Mouse (Mus musculus): Measurements from ENCODE around the gene Bms1. TPM values are rescaled to one million over a fixed set of nuclear protein-coding genes. Genes with fewer than 3 reads are reported as not detected.

The Bms1 gene
- polyA plus RNA-seq, 1 experiment, result 3.8 TPM

DNA sequence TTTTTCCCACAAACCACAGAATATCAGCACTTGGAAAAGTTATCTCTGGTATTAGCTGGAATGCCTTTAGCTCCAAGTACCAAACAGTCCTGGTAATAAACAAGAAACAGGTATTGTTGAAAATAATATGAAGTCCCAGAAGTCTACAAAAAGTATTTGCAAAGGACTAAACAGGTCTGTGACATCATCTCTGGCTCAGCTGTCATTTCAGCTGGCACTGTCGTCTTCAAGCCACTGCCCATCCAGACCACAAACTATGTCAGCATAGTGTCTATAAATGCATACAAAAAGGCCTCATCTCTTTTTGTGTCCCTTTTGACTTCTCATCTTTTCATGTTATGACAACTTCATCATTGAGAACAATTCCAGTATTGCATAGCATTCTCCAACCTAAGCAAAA is 7.4 kb upstream of the Bms1 start:
- Histone ChIP-seq H3K27ac (ENCODE audit: insufficient read depth, low read length) (no peak overlapping the region), H3K4me3 (ENCODE audit: extremely low read depth, insufficient read depth, insufficient read length) (no peak overlapping the region), H3K27me3 (ENCODE audit: control insufficient read depth, insufficient read depth, low read length) (no peaks in the 10 kb centered on the region), H3K4me1 (ENCODE audit: control insufficient read depth, insufficient read depth, insufficient read length) (no peaks in the 10 kb centered on the region), H3K36me3 (ENCODE audit: control insufficient read depth, insufficient read depth, low read length) (no peaks in the 10 kb centered on the region)
- DNase-seq (ENCODE audit: low read depth in 1 of 2, low spot score in 2 of 2), result no peak
- 90% methylated on average over 1 of the region's 1 CpGs for WGBS
- TF ChIP-seq POLR2A (IDR thresholded peaks at IDR 0.05; ENCODE audit: low read depth, low read length) (no peak), CTCF (IDR thresholded peaks at IDR 0.05; ENCODE audit: extremely low read depth, insufficient read depth, insufficient read length, insufficient replicate concordance) (no peak)

DNA sequence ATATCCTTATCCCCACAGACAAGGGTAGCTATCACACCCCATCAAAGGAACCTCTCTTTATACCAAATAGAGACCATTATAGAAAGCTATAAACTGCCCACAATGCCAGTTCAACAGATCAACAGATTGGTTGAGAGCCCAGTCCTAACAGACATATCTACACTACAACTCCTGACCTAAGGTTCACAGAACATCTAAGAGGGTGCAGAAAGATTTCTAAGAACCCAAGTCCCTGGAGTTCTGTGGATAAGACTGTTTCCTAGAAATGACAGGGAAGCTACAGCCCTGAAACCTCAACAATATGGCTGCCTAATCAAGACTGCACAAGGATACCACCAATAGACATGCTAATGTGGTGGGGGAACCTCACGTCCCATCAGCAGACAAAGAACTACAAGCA is 8.8 kb downstream of the Bms1 start:
- WGBS, result 87% methylated on average over 1 of the region's 1 CpGs
- no peak overlapping the region for H3K4me3 ChIP-seq (ENCODE audit: extremely low read depth, insufficient read depth, insufficient read length)
- no peak for TF ChIP-seq POLR2A (IDR thresholded peaks at IDR 0.05; ENCODE audit: low read depth, low read length)
- H3K27me3 ChIP-seq (ENCODE audit: control insufficient read depth, insufficient read depth, low read length), result no peaks in the 10 kb centered on the region
- H3K27ac ChIP-seq (ENCODE audit: insufficient read depth, low read length), result no peak overlapping the region
- no peaks in the 10 kb centered on the region for H3K4me1 ChIP-seq (ENCODE audit: control insufficient read depth, insufficient read depth, insufficient read length)
- no peak for DNase-seq (ENCODE audit: low read depth in 1 of 2, low spot score in 2 of 2)
- H3K36me3 ChIP-seq (ENCODE audit: control insufficient read depth, insufficient read depth, low read length), result peaks cover 39% of the 10 kb centered on the region

DNA sequence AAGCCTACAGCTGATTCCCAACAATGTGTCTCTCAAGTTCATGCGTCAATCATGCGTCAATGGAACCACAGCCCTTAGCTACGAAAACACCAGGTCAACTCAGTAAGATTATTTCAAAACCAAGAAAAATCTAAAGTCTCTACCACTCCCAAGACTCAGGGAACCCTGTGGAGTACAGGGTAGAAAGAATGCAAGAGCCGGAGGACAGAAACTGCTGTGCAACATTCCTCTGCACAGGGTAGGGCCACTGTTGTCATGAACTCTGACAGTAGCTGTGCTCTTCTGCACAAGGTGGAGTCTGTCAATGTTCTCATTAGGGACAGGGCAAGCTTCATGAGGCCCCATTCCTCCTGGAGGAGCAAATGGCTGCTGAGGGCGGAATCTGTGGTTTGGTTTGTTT is 10.8 kb downstream of the Bms1 start:
- peaks cover 49% of the 10 kb centered on the region for H3K36me3 ChIP-seq (ENCODE audit: control insufficient read depth, insufficient read depth, low read length)
- H3K27ac ChIP-seq (ENCODE audit: insufficient read depth, low read length), result no peak overlapping the region
- TF ChIP-seq POLR2A (IDR thresholded peaks at IDR 0.05; ENCODE audit: low read depth, low read length), result no peak
- TF ChIP-seq CTCF (IDR thresholded peaks at IDR 0.05; ENCODE audit: extremely low read depth, insufficient read depth, insufficient read length, insufficient replicate concordance), result no peak
- H3K4me3 ChIP-seq (ENCODE audit: extremely low read depth, insufficient read depth, insufficient read length), result no peak overlapping the region
- no peak for DNase-seq (ENCODE audit: low read depth in 1 of 2, low spot score in 2 of 2)
- H3K4me1 ChIP-seq (ENCODE audit: control insufficient read depth, insufficient read depth, insufficient read length), result no peaks in the 10 kb centered on the region
- no peaks in the 10 kb centered on the region for H3K27me3 ChIP-seq (ENCODE audit: control insufficient read depth, insufficient read depth, low read length)
- WGBS, result 94% methylated on average over 5 of the region's 5 CpGs

DNA sequence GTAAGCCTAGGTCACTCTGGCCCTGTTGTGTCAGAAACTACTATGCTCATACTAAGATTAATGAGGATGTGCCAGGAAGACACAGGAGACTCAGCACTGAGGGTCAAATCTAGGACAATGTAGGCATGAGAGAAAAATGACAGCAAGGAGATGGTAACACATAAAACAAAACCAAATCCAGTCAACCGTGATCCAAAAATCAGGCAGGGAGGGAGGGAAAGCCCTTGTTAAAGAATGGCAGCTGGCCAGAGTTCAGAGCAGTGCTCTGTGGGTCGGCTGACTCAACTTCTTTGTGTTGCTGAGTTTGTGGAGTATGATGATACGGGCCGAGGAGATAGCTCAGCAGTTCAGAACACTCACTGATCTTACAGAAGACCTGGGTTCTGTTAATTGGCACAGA is 12.9 kb downstream of the Bms1 start:
- DNase-seq (ENCODE audit: low read depth in 1 of 2, low spot score in 2 of 2), result no peak
- Histone ChIP-seq H3K27ac (ENCODE audit: insufficient read depth, low read length) (no peak overlapping the region), H3K36me3 (ENCODE audit: control insufficient read depth, insufficient read depth, low read length) (peaks cover 45% of the 10 kb centered on the region), H3K4me1 (ENCODE audit: control insufficient read depth, insufficient read depth, insufficient read length) (no peaks in the 10 kb centered on the region), H3K27me3 (ENCODE audit: control insufficient read depth, insufficient read depth, low read length) (no peaks in the 10 kb centered on the region), H3K4me3 (ENCODE audit: extremely low read depth, insufficient read depth, insufficient read length) (no peak overlapping the region)
- 92% methylated on average over 4 of the region's 4 CpGs for WGBS
- TF ChIP-seq CTCF (IDR thresholded peaks at IDR 0.05; ENCODE audit: extremely low read depth, insufficient read depth, insufficient read length, insufficient replicate concordance) (no peak), POLR2A (IDR thresholded peaks at IDR 0.05; ENCODE audit: low read depth, low read length) (no peak)

DNA sequence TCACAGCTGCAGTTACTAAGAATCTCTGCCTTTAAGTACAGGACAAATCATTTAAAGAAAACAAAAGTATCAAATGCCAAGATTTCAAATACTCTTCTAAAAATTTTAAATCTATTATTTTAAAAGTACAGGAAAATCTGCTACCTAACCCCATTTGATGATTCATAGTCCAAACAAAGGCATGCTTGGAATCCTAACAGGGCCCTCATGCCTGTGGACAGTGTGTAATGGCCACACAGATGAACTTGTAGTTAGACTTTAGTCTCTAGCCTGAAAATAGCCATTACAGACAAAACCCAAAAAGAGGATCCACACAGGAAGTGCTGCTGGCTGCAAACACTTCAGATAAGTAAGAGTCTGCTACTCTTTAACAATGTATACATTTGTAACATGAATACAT is 28.5 kb downstream of the Bms1 start:
- no peaks in the 10 kb centered on the region for H3K27me3 ChIP-seq (ENCODE audit: control insufficient read depth, insufficient read depth, low read length)
- no peaks in the 10 kb centered on the region for H3K4me1 ChIP-seq (ENCODE audit: control insufficient read depth, insufficient read depth, insufficient read length)
- no peak overlapping the region for H3K4me3 ChIP-seq (ENCODE audit: extremely low read depth, insufficient read depth, insufficient read length)
- no peak for DNase-seq (ENCODE audit: low read depth in 1 of 2, low spot score in 2 of 2)
- TF ChIP-seq POLR2A (IDR thresholded peaks at IDR 0.05; ENCODE audit: low read depth, low read length) (no peak), CTCF (IDR thresholded peaks at IDR 0.05; ENCODE audit: extremely low read depth, insufficient read depth, insufficient read length, insufficient replicate concordance) (no peak)
- peaks cover 38% of the 10 kb centered on the region for H3K36me3 ChIP-seq (ENCODE audit: control insufficient read depth, insufficient read depth, low read length)
- H3K27ac ChIP-seq (ENCODE audit: insufficient read depth, low read length), result no peak overlapping the region

DNA sequence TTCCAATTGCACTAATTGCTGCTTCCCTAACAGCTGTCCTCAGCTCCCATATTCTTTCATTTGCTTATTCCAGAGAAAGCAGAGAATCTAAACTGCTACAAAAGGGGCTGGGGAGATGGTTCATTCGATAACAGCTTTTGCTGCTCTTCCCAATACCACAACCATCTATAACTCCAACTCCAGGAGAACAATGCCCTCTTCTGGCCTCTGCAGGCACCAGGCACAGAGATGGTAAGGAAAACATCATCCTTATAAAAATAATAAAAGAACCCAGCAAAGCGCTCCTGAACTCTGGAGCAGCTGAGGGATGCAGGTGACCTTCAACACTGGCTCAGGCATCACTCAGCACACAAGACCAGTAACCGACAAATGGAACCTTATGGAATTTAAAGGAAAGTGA is 33.3 kb downstream of the Bms1 start:
- TF ChIP-seq POLR2A (IDR thresholded peaks at IDR 0.05; ENCODE audit: low read depth, low read length) (no peak), CTCF (IDR thresholded peaks at IDR 0.05; ENCODE audit: extremely low read depth, insufficient read depth, insufficient read length, insufficient replicate concordance) (no peak)

DNA sequence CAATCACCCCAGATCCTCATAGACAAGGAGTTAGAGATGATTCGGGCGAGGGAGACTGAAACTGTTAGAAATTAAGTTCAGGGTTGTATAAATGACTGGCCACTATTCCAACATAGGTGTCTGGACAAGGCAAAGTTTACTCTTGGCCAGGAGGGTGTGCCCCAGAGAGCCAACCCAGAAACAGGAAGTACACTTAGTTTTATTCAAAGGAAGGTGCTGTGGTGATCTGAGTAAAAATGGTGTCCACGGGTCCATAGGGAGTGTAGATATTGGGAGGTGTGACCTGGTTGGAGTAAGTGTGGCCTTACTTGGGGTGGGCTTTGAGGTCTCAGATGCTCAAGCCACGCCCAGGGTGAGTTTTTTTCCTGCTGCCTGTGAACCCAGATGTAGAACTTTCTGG is 38.0 kb downstream of the Bms1 start:
- TF ChIP-seq CTCF (IDR thresholded peaks at IDR 0.05; ENCODE audit: extremely low read depth, insufficient read depth, insufficient read length, insufficient replicate concordance) (no peak), POLR2A (IDR thresholded peaks at IDR 0.05; ENCODE audit: low read depth, low read length) (no peak)
- Histone ChIP-seq H3K36me3 (ENCODE audit: control insufficient read depth, insufficient read depth, low read length) (peaks cover 22% of the 10 kb centered on the region), H3K4me3 (ENCODE audit: extremely low read depth, insufficient read depth, insufficient read length) (no peak overlapping the region), H3K27me3 (ENCODE audit: control insufficient read depth, insufficient read depth, low read length) (no peaks in the 10 kb centered on the region), H3K4me1 (ENCODE audit: control insufficient read depth, insufficient read depth, insufficient read length) (no peaks in the 10 kb centered on the region), H3K27ac (ENCODE audit: insufficient read depth, low read length) (no peak overlapping the region)
- 70% methylated on average over 4 of the region's 4 CpGs for WGBS
- no peak for DNase-seq (ENCODE audit: low read depth in 1 of 2, low spot score in 2 of 2)

More for the DNA sequence above, 33.3 kb downstream of the Bms1 start:
- DNase-seq (ENCODE audit: low read depth in 1 of 2, low spot score in 2 of 2), result no peak
- WGBS, result 94% methylated on average over 3 of the region's 3 CpGs
- peaks cover 36% of the 10 kb centered on the region for H3K36me3 ChIP-seq (ENCODE audit: control insufficient read depth, insufficient read depth, low read length)
- H3K27me3 ChIP-seq (ENCODE audit: control insufficient read depth, insufficient read depth, low read length), result no peaks in the 10 kb centered on the region
- H3K4me3 ChIP-seq (ENCODE audit: extremely low read depth, insufficient read depth, insufficient read length), result no peak overlapping the region
- no peak overlapping the region for H3K27ac ChIP-seq (ENCODE audit: insufficient read depth, low read length)
- no peaks in the 10 kb centered on the region for H3K4me1 ChIP-seq (ENCODE audit: control insufficient read depth, insufficient read depth, insufficient read length)

Data from spleen, adult 2 months (tissue).